Mouse (Mus musculus): ENCODE measurements around the gene Enah.

GRCm38 (mm10) chr1:182063716-182064115, 43.9 kb upstream of the Enah start:
- TF ChIP-seq POLR2A (IDR thresholded peaks at IDR 0.05; ENCODE audit: borderline replicate concordance, extremely low read depth, insufficient read depth, insufficient read length, poor library complexity, severe bottlenecking): no peak
- TF ChIP-seq CTCF (IDR thresholded peaks at IDR 0.05; ENCODE audit: borderline replicate concordance, extremely low read depth, insufficient read depth, insufficient read length): no peak
